Mouse (Mus musculus) hindbrain, embryonic 11.5 days (tissue): ENCODE results near the gene Ankrd13c. TPM values are rescaled to one million over a fixed set of nuclear protein-coding genes. Genes with fewer than 3 reads are reported as not detected.
A peak's percentile ranks its signal among the peaks of the same experiment; 100 is the strongest.
"Not testable (repeated sequence)": the region's sequence is repeated elsewhere in the genome, so short reads cannot be mapped to it uniquely, and the experiment has no call there.

Experiments used
- ATAC-seq: fragments of 200-750 bp; cut with Nextera tagmentation; 2 replicates; pipeline ENCODE4 v1.8.0; 2017; ENCODE audit warnings: mild to moderate bottlenecking, moderate TSS enrichment, moderate library complexity; ENCODE audit not compliant: low FRiP score
- DNase-seq: peaks from one replicate; pipeline ENCODE4 v3.0.0-alpha.2; 2015; ENCODE audit warnings: low spot score
- H3K27ac ChIP-seq: fragments of 300-500 bp; sonication (generic); 2 replicates; pipeline ENCODE4 v1.5.1; 2014; ENCODE audit warnings: mild to moderate bottlenecking, low read depth, low read length
- H3K27me3 ChIP-seq: fragments of 300-500 bp; sonication (generic); 2 replicates; pipeline ENCODE4 v1.6.1; 2014; ENCODE audit warnings: mild to moderate bottlenecking, low read length, moderate library complexity, mixed read lengths; ENCODE audit not compliant: control insufficient read depth, insufficient read depth
- H3K36me3 ChIP-seq: fragments of 300-500 bp; sonication (generic); 2 replicates; pipeline ENCODE4 v1.6.1; 2014; ENCODE audit warnings: mild to moderate bottlenecking, low read length, moderate library complexity, mixed read lengths; ENCODE audit not compliant: control insufficient read depth, insufficient read depth
- H3K4me1 ChIP-seq: fragments of 300-500 bp; sonication (generic); replicated peaks from 2 replicates; pipeline ENCODE4 v1.6.1; 2014; ENCODE audit warnings: low read length, mixed read lengths; ENCODE audit not compliant: control insufficient read depth, insufficient read depth
- H3K4me2 ChIP-seq: fragments of 300-500 bp; sonication (generic); replicated peaks from 2 replicates; pipeline ENCODE4 v1.6.1; 2014; ENCODE audit warnings: mild to moderate bottlenecking, low read depth, low read length
- H3K4me3 ChIP-seq: fragments of 300-500 bp; sonication (generic); 2 replicates; pipeline ENCODE4 v1.5.1; 2014; ENCODE audit warnings: low read depth, low read length
- H3K9ac ChIP-seq: fragments of 300-500 bp; sonication (generic); 2 replicates; pipeline ENCODE4 v1.6.1; 2014; ENCODE audit warnings: low read depth, low read length
- H3K9me3 ChIP-seq: fragments of 300-500 bp; sonication (generic); 2 replicates; pipeline ENCODE4 v1.6.1; 2016; ENCODE audit warnings: low read length; ENCODE audit not compliant: control insufficient read depth
- WGBS: fragments of 180-500 bp; shearing (Covaris S2); extraction: QIAGEN DNeasy Blood & Tissue Kit; methylation state at CpG from one replicate; pipeline ENCODE4 v1.1.7; 2014; 5-methylcytosine and 5-hydroxymethylcytosine counted together
- polyA plus RNA-seq: library from polyadenylated mRNA; unstranded; fragments of >200 nt; fragmentation: Nextera tagmentation; extraction: Ambion mirVana; gene quantifications from 2 replicates; pipeline ENCODE4 v1.2.1, GENCODE M21; 2014

Gene Ankrd13c
- polyA plus RNA-seq, 1 experiment from 2014 or later = 23.7 TPM

DNA sequence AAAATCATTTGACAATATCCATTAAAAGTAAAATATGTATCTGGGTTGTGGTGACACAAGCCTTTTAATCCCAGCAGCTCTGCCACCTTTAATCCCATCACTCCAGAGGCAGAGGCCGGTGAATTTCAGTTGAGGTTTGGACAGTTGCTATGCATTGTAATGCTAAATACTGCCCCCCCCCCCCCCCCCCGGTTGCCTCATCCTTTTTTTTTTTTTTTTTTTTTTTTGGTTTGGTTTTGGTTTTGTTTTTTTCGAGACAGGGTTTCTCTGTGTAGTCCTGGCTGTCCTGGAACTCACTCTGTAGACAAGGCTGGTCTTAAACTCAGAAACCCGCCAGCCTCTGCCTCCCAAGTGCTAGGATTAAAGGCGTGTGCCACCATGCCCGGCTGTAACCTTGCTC lies 13.8 kb upstream of the Ankrd13c start:
- not testable (repeated sequence) for H3K9ac ChIP-seq, H3K36me3 ChIP-seq, H3K4me1 ChIP-seq, H3K4me3 ChIP-seq, H3K4me2 ChIP-seq, DNase-seq, ATAC-seq, H3K27me3 ChIP-seq, H3K27ac ChIP-seq, H3K9me3 ChIP-seq
- 68% methylated on average over 5 of the region's 6 CpGs for WGBS

DNA sequence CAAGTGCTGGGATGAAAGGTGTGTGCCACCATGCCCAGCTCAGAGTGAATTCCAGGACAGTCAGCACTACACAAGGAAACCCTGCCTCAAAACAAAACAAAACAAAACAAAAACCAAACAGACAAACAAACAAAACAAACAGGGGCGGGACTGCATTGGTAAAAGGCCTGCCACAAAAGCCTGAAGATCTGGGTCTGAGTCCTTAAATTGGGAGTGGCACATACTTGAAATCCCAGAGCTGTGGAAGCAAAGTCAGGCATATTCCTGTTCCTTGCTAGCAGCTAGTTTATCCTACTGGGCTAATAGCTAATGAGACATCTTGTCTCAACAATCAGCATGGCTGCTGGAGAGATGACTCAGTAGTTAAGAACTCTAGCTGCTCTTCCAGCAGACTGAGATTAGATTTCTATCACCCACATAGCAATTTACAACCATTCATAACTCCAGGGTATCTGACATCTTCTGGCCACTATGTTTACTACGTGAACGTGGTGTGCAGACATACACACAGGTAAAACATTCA lies 12.7 kb upstream of the Ankrd13c start:
- no peaks in the 10 kb centered on the region for H3K4me1 ChIP-seq
- no peaks in the 10 kb centered on the region for H3K36me3 ChIP-seq
- H3K9me3 ChIP-seq = no peaks in the 10 kb centered on the region
- no peaks in the 10 kb centered on the region for H3K27me3 ChIP-seq
- no peak overlapping the region for H3K4me2 ChIP-seq
- WGBS = 84% methylated on average over 3 of the region's 3 CpGs
- ATAC-seq = no peak
- H3K27ac ChIP-seq = no peak overlapping the region
- no peak overlapping the region for H3K9ac ChIP-seq
- no peak for DNase-seq
- no peak overlapping the region for H3K4me3 ChIP-seq

DNA sequence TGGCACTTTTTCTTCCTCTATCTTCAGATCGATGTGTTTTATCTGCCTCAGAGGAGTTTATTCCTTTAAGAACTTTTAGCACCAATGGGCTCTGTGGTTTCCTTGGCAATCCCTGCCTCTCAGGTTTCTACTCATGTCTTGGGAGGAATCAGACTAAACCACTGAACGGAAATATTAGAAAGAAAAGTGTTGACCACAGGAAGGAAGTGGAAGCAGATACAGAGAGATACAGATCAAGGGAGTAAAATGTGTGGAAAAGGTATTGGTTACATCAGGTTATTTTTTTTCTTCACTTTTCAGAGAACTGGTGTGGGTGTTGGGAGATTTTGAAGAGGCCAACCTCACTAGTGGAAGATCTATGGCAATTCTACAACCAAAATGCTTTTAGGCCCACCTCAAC lies 8.5 kb upstream of the Ankrd13c start:
- Histone ChIP-seq H3K4me1 (no peaks in the 10 kb centered on the region), H3K4me3 (no peak overlapping the region), H3K27ac (no peak overlapping the region), H3K27me3 (no peaks in the 10 kb centered on the region), H3K9me3 (no peaks in the 10 kb centered on the region), H3K9ac (no peak overlapping the region), H3K4me2 (no peak overlapping the region), H3K36me3 (no peaks in the 10 kb centered on the region)
- ATAC-seq (no peak), DNase-seq (no peak)
- 84% methylated on average over 2 of the region's 2 CpGs for WGBS

DNA sequence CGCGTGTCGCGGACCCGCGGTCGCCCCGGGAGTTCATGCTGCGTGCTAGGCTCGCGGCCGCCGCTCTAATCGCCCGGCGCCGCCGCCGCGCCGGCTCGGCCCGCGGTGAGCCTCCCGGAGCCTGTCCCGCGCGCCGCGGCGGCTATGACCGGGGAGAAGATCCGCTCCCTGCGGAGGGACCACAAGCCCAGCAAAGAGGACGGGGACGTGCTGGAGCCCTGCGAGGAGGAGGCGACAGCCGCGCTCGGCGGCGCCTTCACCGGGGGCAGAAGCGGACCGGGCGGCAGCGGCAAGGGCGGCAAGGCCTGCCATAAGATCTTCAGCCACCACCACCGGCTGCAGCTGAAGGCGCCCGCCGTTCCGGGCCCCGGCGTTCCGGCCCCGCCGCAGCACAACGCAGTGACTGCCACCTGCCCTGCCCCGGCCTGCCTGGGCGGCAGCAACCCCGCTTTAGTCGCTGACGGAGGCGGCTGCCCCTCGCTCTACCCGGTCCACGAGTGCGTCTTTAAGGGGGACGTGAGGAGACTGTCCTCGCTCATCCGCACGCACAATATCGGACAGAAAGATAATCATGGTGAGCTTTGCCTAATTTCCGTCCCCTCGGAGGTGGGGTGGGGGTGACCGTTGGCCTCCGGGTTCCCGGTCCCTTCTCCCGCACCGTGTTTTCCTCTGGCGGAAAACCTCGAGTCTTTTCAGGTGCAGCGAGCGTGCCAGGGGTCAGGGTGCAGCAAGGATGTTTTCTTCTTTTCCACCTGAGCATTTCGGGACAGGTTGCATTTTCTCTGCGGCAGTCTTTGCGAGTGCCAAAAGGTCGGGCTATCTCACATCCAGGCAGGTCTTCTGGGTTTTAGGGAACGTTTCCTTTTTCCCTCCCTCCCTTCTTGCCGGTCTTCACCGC lies 593 bp downstream of the Ankrd13c start:
- H3K4me3 ChIP-seq = peak overlapping the region; percentile 98
- H3K9ac ChIP-seq = peak overlapping the region; percentile 86
- peak overlapping the region; percentile 95 for H3K27ac ChIP-seq
- ATAC-seq = peak; percentile 80
- no peaks in the 10 kb centered on the region for H3K4me1 ChIP-seq
- peak overlapping the region; percentile 64 for H3K4me2 ChIP-seq
- no peaks in the 10 kb centered on the region for H3K36me3 ChIP-seq
- WGBS = under 1% methylated on average over 88 of the region's 93 CpGs
- no peaks in the 10 kb centered on the region for H3K9me3 ChIP-seq
- no peak for DNase-seq
- H3K27me3 ChIP-seq = no peaks in the 10 kb centered on the region

DNA sequence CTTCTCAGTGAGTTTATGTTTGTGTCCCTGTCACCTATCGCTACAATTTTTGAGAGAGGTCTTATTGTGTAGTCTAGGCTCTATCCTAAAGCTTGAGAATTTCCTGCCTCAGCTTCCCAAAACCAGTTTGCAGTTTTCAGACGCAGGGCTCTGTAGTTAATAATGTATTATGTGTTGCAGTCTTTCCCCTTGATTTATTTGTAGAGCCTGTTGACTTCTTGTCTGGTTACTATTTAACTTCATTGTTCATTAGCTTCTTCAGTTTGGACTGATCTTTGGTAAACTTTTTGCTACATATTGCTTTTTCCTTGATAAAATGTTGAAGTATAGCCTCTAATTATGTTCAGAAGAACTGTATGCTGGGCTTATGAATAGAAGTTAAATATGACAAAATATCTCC lies 5.7 kb downstream of the Ankrd13c start:
- no peak for ATAC-seq
- H3K27me3 ChIP-seq = no peaks in the 10 kb centered on the region
- H3K4me2 ChIP-seq = no peak overlapping the region
- no peaks in the 10 kb centered on the region for H3K36me3 ChIP-seq
- no peak overlapping the region for H3K4me3 ChIP-seq
- no peak overlapping the region for H3K27ac ChIP-seq
- DNase-seq = no peak
- H3K9me3 ChIP-seq = no peaks in the 10 kb centered on the region
- H3K9ac ChIP-seq = no peak overlapping the region
- 88% methylated on average over 2 of the region's 2 CpGs for whole genome bisulfite sequencing
- no peaks in the 10 kb centered on the region for H3K4me1 ChIP-seq

DNA sequence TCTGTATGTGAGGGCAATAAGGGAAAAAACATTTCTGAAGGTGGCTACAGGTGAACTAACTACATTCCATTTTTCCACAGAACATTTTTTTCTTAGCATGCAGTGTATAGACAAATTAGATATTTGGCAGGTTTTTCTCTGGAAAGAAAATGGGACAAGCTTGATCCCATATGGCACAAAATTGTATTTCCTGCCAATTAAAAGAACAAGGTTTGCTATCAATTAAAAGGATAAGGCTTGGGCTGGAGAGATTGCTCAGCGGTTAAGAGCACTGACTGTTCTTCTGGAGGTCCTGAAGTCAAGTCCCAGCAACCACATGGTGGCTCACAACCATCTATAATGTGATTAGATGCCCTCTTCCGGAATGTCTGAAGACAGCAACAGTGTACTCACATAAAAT lies 8.4 kb downstream of the Ankrd13c start:
- no peak overlapping the region for H3K9ac ChIP-seq
- no peak overlapping the region for H3K4me3 ChIP-seq
- ATAC-seq (no peak), DNase-seq (no peak)
- no peaks in the 10 kb centered on the region for H3K9me3 ChIP-seq
- no peak overlapping the region for H3K27ac ChIP-seq
- H3K4me1 ChIP-seq = no peaks in the 10 kb centered on the region
- no peak overlapping the region for H3K4me2 ChIP-seq
- H3K27me3 ChIP-seq = no peaks in the 10 kb centered on the region
- no peaks in the 10 kb centered on the region for H3K36me3 ChIP-seq
- WGBS = 94% methylated on average over 2 of the region's 2 CpGs

DNA sequence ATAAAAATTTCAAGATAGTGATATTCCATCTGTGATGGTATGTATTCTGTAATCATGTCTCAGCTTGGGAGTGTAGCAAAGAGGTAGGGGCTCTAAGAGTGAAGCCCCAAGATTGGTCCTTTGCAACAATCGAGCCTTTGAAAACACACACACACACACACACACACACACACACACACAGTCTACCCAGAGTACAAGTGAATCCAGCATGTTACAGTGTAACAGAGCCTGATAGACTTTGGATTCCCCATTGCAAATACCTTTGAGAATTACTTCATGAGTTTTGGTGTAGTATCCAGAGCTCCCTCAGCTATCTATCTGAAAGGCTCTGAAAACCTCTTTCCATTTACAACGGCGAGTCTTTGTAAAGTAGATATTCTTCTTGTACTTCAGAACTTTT lies 9.2 kb downstream of the Ankrd13c start:
- Histone ChIP-seq H3K4me1 (no peaks in the 10 kb centered on the region), H3K36me3 (no peaks in the 10 kb centered on the region), H3K4me3 (no peak overlapping the region), H3K4me2 (no peak overlapping the region), H3K27ac (no peak overlapping the region), H3K9ac (no peak overlapping the region), H3K9me3 (no peaks in the 10 kb centered on the region), H3K27me3 (no peaks in the 10 kb centered on the region)
- DNase-seq (no peak), ATAC-seq (no peak)
- WGBS = 91% methylated on average over 3 of the region's 3 CpGs

DNA sequence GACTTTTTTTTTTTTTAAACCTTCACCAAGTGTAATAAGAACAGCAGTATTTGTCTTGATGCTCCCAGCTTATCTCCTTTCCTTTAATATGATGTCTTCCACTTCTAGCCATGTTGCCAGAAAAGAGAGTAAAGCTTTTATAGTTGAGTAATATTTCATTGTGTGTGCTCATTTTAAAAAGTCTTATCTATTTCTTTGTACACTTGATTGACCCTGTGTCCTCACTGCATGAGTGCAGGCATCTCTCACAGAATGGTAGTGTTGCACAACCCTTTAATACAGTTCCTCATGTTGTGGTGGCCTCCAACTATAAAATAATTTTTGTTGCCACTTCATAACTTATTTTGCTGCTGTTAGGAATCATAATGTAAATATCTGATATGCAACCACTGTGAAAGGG lies 10.3 kb downstream of the Ankrd13c start:
- ATAC-seq = no peak
- DNase-seq = no peak
- no peaks in the 10 kb centered on the region for H3K27me3 ChIP-seq
- H3K9ac ChIP-seq = no peak overlapping the region
- H3K4me3 ChIP-seq = no peak overlapping the region
- H3K9me3 ChIP-seq = no peaks in the 10 kb centered on the region
- no peaks in the 10 kb centered on the region for H3K36me3 ChIP-seq
- no peak overlapping the region for H3K4me2 ChIP-seq
- H3K27ac ChIP-seq = no peak overlapping the region
- H3K4me1 ChIP-seq = no peaks in the 10 kb centered on the region

DNA sequence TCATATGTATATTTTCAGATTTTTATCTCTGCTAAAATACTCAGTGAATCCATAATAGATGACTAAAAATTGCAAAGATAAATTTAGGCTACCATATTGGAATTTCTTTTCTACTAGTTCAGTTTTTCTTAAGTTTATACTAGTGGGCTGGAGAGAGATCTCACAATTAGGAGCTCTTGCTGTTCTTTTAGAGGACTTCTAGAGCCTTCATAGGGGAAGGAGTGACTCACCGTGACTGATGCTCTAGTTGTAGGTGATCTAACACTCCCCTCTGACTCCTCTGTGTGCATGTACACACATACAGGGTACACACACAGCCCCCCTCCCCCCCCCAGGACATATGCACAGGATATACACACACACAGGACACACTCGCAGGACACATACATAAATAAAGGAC lies 24.1 kb downstream of the Ankrd13c start:
- Histone ChIP-seq H3K27me3 (no peaks in the 10 kb centered on the region), H3K4me3 (no peak overlapping the region), H3K4me1 (no peaks in the 10 kb centered on the region), H3K9ac (no peak overlapping the region), H3K9me3 (no peaks in the 10 kb centered on the region), H3K4me2 (no peak overlapping the region), H3K27ac (no peak overlapping the region), H3K36me3 (no peaks in the 10 kb centered on the region)
- DNase-seq (no peak), ATAC-seq (no peak)
- 97% methylated on average over 2 of the region's 2 CpGs for WGBS
